9 mouse cellular contexts compared by ENCODE assay signal in the genomic region with DNA sequence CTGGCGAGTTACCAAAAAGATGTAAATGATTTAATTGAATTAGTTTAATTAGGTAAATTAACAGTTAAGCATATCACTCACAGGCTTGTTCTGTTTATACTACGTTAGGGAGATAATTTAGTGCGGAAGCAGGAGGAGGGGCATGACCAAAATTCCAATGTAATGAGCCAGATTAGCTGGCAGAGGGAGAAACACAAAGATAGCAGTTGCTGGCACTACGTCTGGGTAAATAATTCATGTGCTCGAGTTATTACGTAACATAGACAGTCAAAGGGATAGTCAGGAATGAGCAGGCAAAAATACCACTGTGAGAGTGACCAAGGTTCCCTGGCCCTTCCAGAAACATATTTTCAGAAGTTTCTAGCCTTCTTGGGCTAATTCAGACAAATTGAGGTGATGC.
A peak's percentile ranks its signal among the peaks of the same experiment; 100 is the strongest.
DNase-seq lines count a peak whose midpoint lies in the region; ATAC-seq and TF ChIP-seq lines count a peak whose summit lies in the region.
"Had no signal": no experiment of that assay in that cellular context is flagged by ENCODE, and none has a peak within 500 bp of the region (broad histone marks: within the 10 kb centered on the region; RNA-seq: fewer than 3 reads in every experiment).

No protein-coding gene starts in this region.

- no peak for TF ChIP-seq POLR2A in brain, embryonic 14.5 days (IDR thresholded peaks at IDR 0.05; ENCODE audit: borderline replicate concordance, extremely low read depth, insufficient read depth, insufficient read length, poor library complexity, severe bottlenecking)

- 0 out of 2 replicates have a peak, but pooled peaks have one; percentile 30 for ATAC-seq in embryonic facial prominence, embryonic 14.5 days (ENCODE audit: low read depth)
- no peak for ATAC-seq in limb, embryonic 13.5 days (ENCODE audit: low FRiP score, low read depth)
- ATAC-seq: midbrain, embryonic 15.5 days had no signal

- peak; percentile 53 for DNase-seq in embryonic facial prominence, embryonic 14.5 days (ENCODE audit: low spot score)
- DNase-seq in embryonic facial prominence, embryonic 10.5 days (ENCODE audit: low spot score): no peak
- DNase-seq in limb, embryonic 10.5 days (ENCODE audit: low spot score): no peak
- DNase-seq in brain, embryonic 14.5 days (ENCODE audit: low read depth): peak; percentile 84
- DNase-seq in lung, postnatal 36 days: peak; percentile 66
- DNase-seq in spleen, postnatal 36 days (ENCODE audit: low spot score in 2 of 2): no peak
- DNase-seq in gastrocnemius, adult 8-10 months (ENCODE audit: low spot score in 2 of 2): no peak

- H3K9ac ChIP-seq in embryonic facial prominence, embryonic 14.5 days (ENCODE audit: low read depth, low read length): no peak overlapping the region
- no peak overlapping the region for H3K9ac ChIP-seq in limb, embryonic 13.5 days
- H3K9ac ChIP-seq: midbrain, embryonic 15.5 days had no signal

- 0 out of 2 replicates have a peak, but pooled peaks cover 3% of the 10 kb centered on the region for H3K27me3 ChIP-seq in embryonic facial prominence, embryonic 14.5 days (replicated peaks; ENCODE audit: control insufficient read depth, insufficient read depth, low read length)
- H3K27me3 ChIP-seq in embryonic facial prominence, embryonic 10.5 days (replicated peaks; ENCODE audit: low read depth, poor library complexity, severe bottlenecking): 0 out of 2 replicates have a peak, but pooled peaks cover 4% of the 10 kb centered on the region
- no peaks in the 10 kb centered on the region for H3K27me3 ChIP-seq in limb, embryonic 13.5 days
- no peaks in the 10 kb centered on the region for H3K27me3 ChIP-seq in limb, embryonic 10.5 days (ENCODE audit: low read depth, poor library complexity, severe bottlenecking)

- no peak overlapping the region for H3K4me3 ChIP-seq in embryonic facial prominence, embryonic 14.5 days (ENCODE audit: low read depth, low read length)
- H3K4me3 ChIP-seq in embryonic facial prominence, embryonic 10.5 days: no peak overlapping the region
- H3K4me3 ChIP-seq in limb, embryonic 13.5 days: no peak overlapping the region
- H3K4me3 ChIP-seq in limb, embryonic 10.5 days: no peak overlapping the region
- H3K4me3 ChIP-seq: midbrain, embryonic 15.5 days had no signal

- 26% methylated on average over 6 of the region's 6 CpGs for WGBS in embryonic facial prominence, embryonic 14.5 days
- 30% methylated on average over 6 of the region's 6 CpGs for WGBS in embryonic facial prominence, embryonic 10.5 days
- WGBS in limb, embryonic 13.5 days: 34% methylated on average over 6 of the region's 6 CpGs
- 47% methylated on average over 6 of the region's 6 CpGs for WGBS in limb, embryonic 10.5 days

- TF ChIP-seq CTCF in brain, embryonic 14.5 days (IDR thresholded peaks at IDR 0.05; ENCODE audit: borderline replicate concordance, extremely low read depth, insufficient read depth, insufficient read length): no peak

- no peak overlapping the region for H3K4me2 ChIP-seq in embryonic facial prominence, embryonic 14.5 days (ENCODE audit: low read depth, low read length)
- no peak overlapping the region for H3K4me2 ChIP-seq in limb, embryonic 13.5 days (replicated peaks)
- H3K4me2 ChIP-seq: midbrain, embryonic 15.5 days had no signal

- peaks cover 7% of the 10 kb centered on the region; the same call in 1 of the 2 replicates for H3K4me1 ChIP-seq in embryonic facial prominence, embryonic 14.5 days (ENCODE audit: control insufficient read depth, insufficient read depth, low read length)
- H3K4me1 ChIP-seq in embryonic facial prominence, embryonic 10.5 days: peaks cover 21% of the 10 kb centered on the region
- H3K4me1 ChIP-seq in limb, embryonic 13.5 days: peaks cover 17% of the 10 kb centered on the region
- peaks cover 20% of the 10 kb centered on the region for H3K4me1 ChIP-seq in limb, embryonic 10.5 days

- H3K9me3 ChIP-seq in embryonic facial prominence, embryonic 14.5 days (ENCODE audit: control insufficient read depth, low read length): no peaks in the 10 kb centered on the region
- no peaks in the 10 kb centered on the region for H3K9me3 ChIP-seq in embryonic facial prominence, embryonic 10.5 days
- H3K9me3 ChIP-seq in limb, embryonic 13.5 days: no peaks in the 10 kb centered on the region
- H3K9me3 ChIP-seq in limb, embryonic 10.5 days (replicated peaks): no peaks in the 10 kb centered on the region
- H3K9me3 ChIP-seq: midbrain, embryonic 15.5 days had no signal

- H3K36me3 ChIP-seq in embryonic facial prominence, embryonic 14.5 days (ENCODE audit: control insufficient read depth, insufficient read depth, low read length): no peaks in the 10 kb centered on the region
- no peaks in the 10 kb centered on the region for H3K36me3 ChIP-seq in embryonic facial prominence, embryonic 10.5 days (replicated peaks)
- H3K36me3 ChIP-seq in limb, embryonic 13.5 days: no peaks in the 10 kb centered on the region
- no peaks in the 10 kb centered on the region for H3K36me3 ChIP-seq in limb, embryonic 10.5 days
- H3K36me3 ChIP-seq: midbrain, embryonic 15.5 days had no signal

- no peak overlapping the region for H3K27ac ChIP-seq in embryonic facial prominence, embryonic 14.5 days (replicated peaks; ENCODE audit: low read depth, low read length)
- no peak overlapping the region for H3K27ac ChIP-seq in embryonic facial prominence, embryonic 10.5 days (replicated peaks)
- H3K27ac ChIP-seq in limb, embryonic 13.5 days: 0 out of 2 replicates have a peak overlapping the region, but pooled peaks have one; percentile 8
- no peak overlapping the region for H3K27ac ChIP-seq in limb, embryonic 10.5 days
- H3K27ac ChIP-seq: midbrain, embryonic 15.5 days had no signal

Comparison
In these comparisons a context has a peak if more than half of its experiments do, and no peak if none do; other contexts are left out.
1. DNase-seq: peak in embryonic facial prominence, embryonic 14.5 days (single experiment), brain, embryonic 14.5 days (single experiment) and lung, postnatal 36 days (single experiment); none in embryonic facial prominence, embryonic 10.5 days (single experiment), limb, embryonic 10.5 days (single experiment), spleen, postnatal 36 days (0 of 2) and gastrocnemius, adult 8-10 months (0 of 2).